Mouse (Mus musculus) kidney, adult 2 months (tissue): ENCODE measurements at regions not wholly inside any gene's neighbourhood (a gene's known extent, or its start where the extent isn't known, plus 50 kb on each side); places are given as distances from the start of the nearest gene placed in this dataset.

ENCODE experiments used
- DNase-seq: peaks from one replicate; pipeline ENCODE4 v3.0.0; 2021
- H3K27ac ChIP-seq: fragments of 200-500 bp; 2 replicates; pipeline ENCODE4 v1.5.1; 2012; ENCODE audit warnings: low read depth, low read length, control low read depth, inconsistent platforms; ENCODE audit not compliant: insufficient read depth
- H3K27me3 ChIP-seq: fragments of 200-500 bp; replicated peaks from 2 replicates; pipeline ENCODE4 v1.6.1; 2012; ENCODE audit warnings: mild to moderate bottlenecking, moderate library complexity, low read length, inconsistent platforms; ENCODE audit not compliant: control insufficient read depth, insufficient read depth
- H3K36me3 ChIP-seq: fragments of 200-500 bp; 2 replicates; pipeline ENCODE4 v1.6.1; 2012; ENCODE audit warnings: mild to moderate bottlenecking, moderate library complexity, low read length, inconsistent platforms; ENCODE audit not compliant: control insufficient read depth, insufficient read depth
- H3K4me1 ChIP-seq: fragments of 200-500 bp; 2 replicates; pipeline ENCODE4 v1.6.1; 2011; ENCODE audit warnings: low read length; ENCODE audit not compliant: control insufficient read depth, insufficient read depth
- H3K4me3 ChIP-seq: fragments of 200-500 bp; 2 replicates; pipeline ENCODE4 v1.5.1; 2011; ENCODE audit warnings: mild to moderate bottlenecking, low read depth, low read length, control low read depth; ENCODE audit not compliant: insufficient read depth
- CTCF ChIP-seq: fragments of 200-500 bp; conservative IDR thresholded peaks from 2 replicates; pipeline ENCODE4 v1.5.1; 2011; ENCODE audit warnings: low read depth, mild to moderate bottlenecking, control low read depth, low read length, moderate library complexity, mixed read lengths; ENCODE audit not compliant: insufficient read depth, insufficient read length
- POLR2A ChIP-seq: fragments of 200-500 bp; IDR thresholded peaks from one replicate; pipeline ENCODE4 v1.6.1; 2011; ENCODE audit warnings: low read depth, low read length, control low read depth
- WGBS: fragments of 180-500 bp; shearing (Covaris S2); methylation state at CpG from one replicate; pipeline ENCODE4 v1.1.7; 2018; 5-methylcytosine and 5-hydroxymethylcytosine counted together

DNA sequence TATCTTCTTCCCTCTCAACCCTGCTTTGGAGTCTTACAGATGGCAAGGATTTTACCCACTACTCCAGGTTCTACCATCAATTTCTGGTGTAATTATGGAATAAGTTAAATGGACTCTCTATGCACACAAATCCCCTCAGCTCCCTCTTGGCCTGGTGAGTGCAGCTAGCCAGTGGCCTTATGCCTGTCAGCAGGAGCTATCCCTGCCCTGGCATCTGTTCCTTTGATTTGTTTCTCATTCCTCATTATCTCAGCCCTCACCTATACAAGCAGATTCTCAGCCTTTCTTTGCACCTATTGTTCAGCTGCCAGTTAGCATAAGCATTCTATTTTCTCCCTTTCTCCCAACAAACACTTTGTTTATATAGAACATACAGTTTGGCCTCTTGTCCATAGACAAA lies 150.3 kb downstream of the Rnf152 start:
- TF ChIP-seq CTCF (no peak), POLR2A (no peak)
- no peak for DNase-seq
- Histone ChIP-seq H3K4me1 (no peaks in the 10 kb centered on the region), H3K27ac (no peak overlapping the region), H3K27me3 (no peaks in the 10 kb centered on the region), H3K4me3 (no peak overlapping the region), H3K36me3 (no peaks in the 10 kb centered on the region)

DNA sequence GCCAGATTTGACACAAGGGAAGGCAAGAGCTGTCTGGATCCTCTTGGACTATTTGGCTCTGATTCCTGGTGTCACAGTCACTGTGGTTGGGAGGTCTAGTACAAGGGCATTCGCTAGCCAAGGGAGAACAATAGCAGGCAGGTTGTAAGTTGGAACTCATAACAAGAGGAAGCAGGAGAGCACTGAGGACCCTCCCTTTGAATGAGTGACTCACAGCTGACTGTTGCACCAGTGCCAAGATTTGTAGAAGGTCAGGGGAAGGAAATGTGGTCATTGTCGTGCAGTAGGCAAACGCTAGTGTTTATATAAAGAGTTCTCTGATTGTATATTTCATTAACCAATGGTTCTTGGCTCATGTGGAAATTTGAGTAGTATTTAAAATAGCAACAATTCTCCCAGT lies 157.2 kb downstream of the Rnf152 start:
- no peaks in the 10 kb centered on the region for H3K36me3 ChIP-seq
- 54% methylated on average over 3 of the region's 3 CpGs for WGBS
- H3K4me1 ChIP-seq = no peaks in the 10 kb centered on the region
- no peak overlapping the region for H3K4me3 ChIP-seq
- TF ChIP-seq POLR2A (no peak), CTCF (no peak)
- no peak overlapping the region for H3K27ac ChIP-seq
- no peaks in the 10 kb centered on the region for H3K27me3 ChIP-seq
- DNase-seq = peak; percentile 58

- H3K27me3 ChIP-seq = no peaks in the 10 kb centered on the region
- DNase-seq = no peak
- no peaks in the 10 kb centered on the region for H3K36me3 ChIP-seq
- TF ChIP-seq POLR2A (no peak), CTCF (no peak)
- H3K4me1 ChIP-seq = peaks cover 5% of the 10 kb centered on the region
- no peak overlapping the region for H3K27ac ChIP-seq
- 92% methylated on average over 3 of the region's 3 CpGs for WGBS
- H3K4me3 ChIP-seq = no peak overlapping the region
These were observed 165.4 kb downstream of the Rnf152 start for GRCm38 (mm10) chr1:105191126-105191525.

DNA sequence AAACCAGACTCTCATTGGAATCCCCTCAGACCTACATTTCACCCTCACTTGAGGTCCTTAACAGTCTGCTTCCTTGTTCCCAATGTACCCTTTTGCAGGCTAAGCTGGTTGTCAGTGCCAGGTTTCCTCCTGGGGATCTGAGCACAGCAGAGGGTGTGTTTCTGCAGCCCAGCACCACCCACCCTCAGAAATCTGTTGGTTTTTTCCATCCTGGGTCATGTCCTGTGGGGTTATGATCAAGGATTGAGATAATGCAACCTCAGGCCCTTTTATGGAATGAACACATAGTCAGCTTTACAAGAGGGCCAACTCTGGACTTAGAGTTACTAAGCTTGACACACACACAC lies 167.6 kb downstream of the Rnf152 start:
- peaks cover 5% of the 10 kb centered on the region for H3K4me1 ChIP-seq
- no peaks in the 10 kb centered on the region for H3K36me3 ChIP-seq
- TF ChIP-seq CTCF (no peak), POLR2A (no peak)
- no peak overlapping the region for H3K4me3 ChIP-seq
- DNase-seq = no peak
- H3K27me3 ChIP-seq = no peaks in the 10 kb centered on the region
- peak overlapping the region; percentile 43 for H3K27ac ChIP-seq

- Histone ChIP-seq H3K4me1 (peaks cover 5% of the 10 kb centered on the region), H3K4me3 (no peak overlapping the region), H3K27me3 (no peaks in the 10 kb centered on the region), H3K36me3 (no peaks in the 10 kb centered on the region), H3K27ac (peak overlapping the region; percentile 43)
- peak; percentile 51 for DNase-seq
- no peak for TF ChIP-seq POLR2A
- TF ChIP-seq CTCF = no peak
- 56% methylated on average over 3 of the region's 3 CpGs for WGBS
These were observed 168.1 kb downstream of the Rnf152 start for GRCm38 (mm10) chr1:105188210-105188919.

DNA sequence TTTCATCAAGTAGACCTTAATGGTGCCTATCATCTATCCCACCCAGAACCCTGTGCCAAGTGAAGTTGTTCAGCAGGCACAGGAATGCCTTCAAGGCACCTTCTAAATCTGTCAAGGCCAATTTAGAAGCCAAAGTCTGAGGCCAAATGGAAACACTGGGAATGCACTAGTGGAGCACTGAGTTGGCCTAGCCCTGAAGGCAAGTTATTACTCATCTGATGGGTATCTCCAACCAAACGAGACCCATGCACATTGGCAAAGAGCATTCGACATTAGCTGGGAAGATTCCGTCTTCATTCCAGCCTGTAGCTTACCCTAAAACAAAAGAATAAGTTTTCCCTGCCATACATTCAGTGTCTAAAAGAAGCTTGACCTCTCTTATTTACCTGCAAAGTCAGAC lies 172.0 kb downstream of the Rnf152 start:
- Histone ChIP-seq H3K36me3 (no peaks in the 10 kb centered on the region), H3K4me1 (peaks cover 7% of the 10 kb centered on the region), H3K27me3 (no peaks in the 10 kb centered on the region), H3K4me3 (no peak overlapping the region), H3K27ac (no peak overlapping the region)
- 83% methylated on average over 3 of the region's 3 CpGs for WGBS
- no peak for TF ChIP-seq CTCF
- no peak for TF ChIP-seq POLR2A
- DNase-seq = no peak

DNA sequence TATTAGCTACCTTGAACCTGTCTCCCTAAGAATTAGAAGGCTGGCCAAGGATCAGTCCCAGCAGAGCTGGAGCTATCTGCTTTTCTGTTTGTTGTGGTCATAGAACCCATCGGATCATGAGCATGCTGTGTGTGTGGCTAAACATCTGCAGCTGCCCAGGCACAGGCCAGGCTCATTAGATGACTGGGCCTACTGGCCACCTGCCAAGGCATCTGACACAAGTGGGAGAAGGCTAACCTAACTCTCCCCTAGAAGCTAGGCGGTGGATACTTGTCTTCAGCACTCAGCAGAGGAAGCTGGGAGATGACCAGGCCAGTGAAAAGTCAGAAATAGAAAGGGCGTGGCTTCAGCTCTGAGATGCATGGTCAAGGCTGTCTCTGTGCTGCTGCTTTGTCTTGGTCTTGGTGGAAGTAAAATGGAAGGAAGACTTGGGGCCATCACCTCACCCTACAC lies 177.1 kb downstream of the Rnf152 start:
- Histone ChIP-seq H3K27me3 (no peaks in the 10 kb centered on the region), H3K4me1 (peaks cover 30% of the 10 kb centered on the region), H3K27ac (peak overlapping the region; percentile 94), H3K36me3 (no peaks in the 10 kb centered on the region), H3K4me3 (no peak overlapping the region)
- 6% methylated on average over 3 of the region's 3 CpGs for WGBS
- no peak for TF ChIP-seq CTCF
- no peak for TF ChIP-seq POLR2A
- peak; percentile 84 for DNase-seq
